Comparison of ENCODE assay signal across 28 mouse cellular contexts in genomic region chr3:107905942-107906341, GRCm38 (mm10). TPM values are rescaled to one million over a fixed set of nuclear protein-coding genes. Genes with fewer than 3 reads are reported as not detected.
"Had no signal": no experiment of that assay in that cellular context is flagged by ENCODE, and none has a peak within 500 bp of the region (broad histone marks: within the 10 kb centered on the region; RNA-seq: fewer than 3 reads in every experiment).

No protein-coding gene starts in this region.

- ATAC-seq: inflammation-experienced regulatory T-cells, adult 6 months; intestine, embryonic 16.5 days; midbrain, embryonic 13.5 days; midbrain, embryonic 16.5 days had no signal

- H3K36me3 ChIP-seq: limb, embryonic 12.5 days; limb, embryonic 15.5 days; midbrain, embryonic 10.5 days; midbrain, embryonic 13.5 days; neural tube, embryonic 13.5 days had no signal

- H3K4me2 ChIP-seq: limb, embryonic 12.5 days; limb, embryonic 15.5 days; midbrain, embryonic 13.5 days; neural tube, embryonic 13.5 days had no signal

- H3K27ac ChIP-seq: kidney, postnatal 0 days; limb, embryonic 12.5 days; limb, embryonic 15.5 days; midbrain, embryonic 10.5 days; midbrain, embryonic 13.5 days; neural tube, embryonic 13.5 days had no signal

- H3K27me3 ChIP-seq: limb, embryonic 12.5 days; limb, embryonic 15.5 days; midbrain, embryonic 13.5 days; neural tube, embryonic 13.5 days had no signal

- H3K4me3 ChIP-seq: limb, embryonic 12.5 days; limb, embryonic 15.5 days; midbrain, embryonic 10.5 days; midbrain, embryonic 13.5 days; myocyte; neural tube, embryonic 13.5 days had no signal

- H3K4me1 ChIP-seq: midbrain, embryonic 13.5 days; neural tube, embryonic 13.5 days had no signal

- H3K9ac ChIP-seq: limb, embryonic 12.5 days; limb, embryonic 15.5 days; midbrain, embryonic 13.5 days; neural tube, embryonic 13.5 days had no signal

- H3K9me3 ChIP-seq: limb, embryonic 12.5 days; limb, embryonic 15.5 days; midbrain, embryonic 10.5 days; midbrain, embryonic 13.5 days; neural tube, embryonic 13.5 days had no signal

- DNase-seq: kidney, adult 18-20 months; kidney, postnatal 25 days; left cerebral cortex, postnatal 4 days; lung, adult 2 months; lung, postnatal 14 days; lung, postnatal 4 days; retina, postnatal 1 day; right cerebral cortex, postnatal 25 days; thymus, adult 18-20 months; thymus, postnatal 25 days had no signal

RNA-seq across cellular contexts. Expression of gene Gstm7, which starts 25.7 kb away (rescaled TPM):
- total RNA-seq: monocyte, adult 5-6 weeks; neutrophil, adult 5-6 weeks had no signal

RNA-seq across cellular contexts. Expression of gene Eps8l3, which starts 28.9 kb away (rescaled TPM):
- total RNA-seq: layer of hippocampus, postnatal 14 days; left cerebral cortex, adult 8-10 months; left cerebral cortex, postnatal 14 days; left cerebral cortex, postnatal 4 days; megakaryocyte, adult 5-6 weeks; monocyte, adult 5-6 weeks; neutrophil, adult 5-6 weeks had no signal
- polyA plus RNA-seq: inflammation-experienced regulatory T-cells, adult 6 months; kidney, embryonic 14.5 days; limb, embryonic 12.5 days; limb, embryonic 15.5 days; lung, adult 2 months; lung, embryonic 16.5 days; midbrain, embryonic 10.5 days; midbrain, embryonic 13.5 days; midbrain, embryonic 16.5 days; myocyte; neural tube, embryonic 13.5 days had no signal

RNA-seq across cellular contexts. Expression of gene Gstm6, which starts 37.6 kb away (rescaled TPM):
- total RNA-seq: megakaryocyte, adult 5-6 weeks; monocyte, adult 5-6 weeks; neutrophil, adult 5-6 weeks had no signal
- polyA plus RNA-seq: inflammation-experienced regulatory T-cells, adult 6 months; myocyte had no signal
